23 mouse cellular contexts compared by ENCODE assay signal in the genomic region with DNA sequence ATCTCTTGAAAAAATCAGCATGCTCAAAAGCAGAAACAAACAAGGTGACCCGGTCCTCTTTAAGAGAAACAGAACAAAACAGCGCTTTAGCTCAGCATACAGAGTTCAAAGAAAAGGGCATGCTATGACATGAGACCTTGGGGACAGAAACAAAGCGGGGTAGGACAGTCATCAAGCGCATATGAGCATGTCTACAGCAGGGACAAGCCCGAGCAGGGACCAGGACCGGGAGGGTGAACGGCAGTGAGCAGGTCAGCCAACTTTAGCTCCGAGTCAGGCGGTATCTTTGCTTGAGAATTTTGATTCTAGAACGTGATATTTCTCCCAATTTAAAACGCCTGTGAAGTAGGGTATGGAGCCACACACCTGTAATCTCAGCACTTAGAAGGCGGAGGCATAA.
"Had no signal": no experiment of that assay in that cellular context is flagged by ENCODE, and none has a peak within 500 bp of the region (broad histone marks: within the 10 kb centered on the region; RNA-seq: fewer than 3 reads in every experiment).

No protein-coding gene starts in this region.

- H3K9ac ChIP-seq: limb, embryonic 13.5 days; liver, embryonic 12.5 days; liver, embryonic 15.5 days; lung, embryonic 15.5 days; midbrain, embryonic 13.5 days; stomach, embryonic 15.5 days had no signal

- H3K36me3 ChIP-seq: liver, embryonic 15.5 days; lung, embryonic 15.5 days; stomach, embryonic 15.5 days had no signal

- H3K27ac ChIP-seq: layer of hippocampus, adult 2 months; limb, embryonic 10.5 days; limb, embryonic 13.5 days; liver, embryonic 12.5 days; liver, embryonic 15.5 days; lung, embryonic 15.5 days; midbrain, embryonic 10.5 days; midbrain, embryonic 13.5 days; stomach, embryonic 15.5 days had no signal

- DNase-seq: kidney, postnatal 14 days; layer of hippocampus, adult 9-11 months; liver; lung, adult 18-20 months; lung, postnatal 10 days; lung, postnatal 36 days; right cerebral cortex, adult 18-20 months; right cerebral cortex, postnatal 25 days; spleen, adult 18-20 months; thymus, adult 2 months; thymus, postnatal 14 days had no signal

- ATAC-seq: intestine, embryonic 16.5 days; liver, embryonic 12.5 days; midbrain, embryonic 13.5 days; midbrain, embryonic 16.5 days had no signal

- H3K4me3 ChIP-seq: layer of hippocampus, adult 2 months; limb, embryonic 10.5 days; limb, embryonic 13.5 days; liver, embryonic 12.5 days; liver, embryonic 15.5 days; lung, embryonic 15.5 days; megakaryocyte, embryonic 14.5 days; midbrain, embryonic 10.5 days; midbrain, embryonic 13.5 days; stomach, embryonic 15.5 days had no signal

- H3K27me3 ChIP-seq: limb, embryonic 13.5 days; liver, embryonic 12.5 days; liver, embryonic 15.5 days; lung, embryonic 15.5 days; megakaryocyte, embryonic 14.5 days; midbrain, embryonic 13.5 days; stomach, embryonic 15.5 days had no signal

- H3K4me2 ChIP-seq: limb, embryonic 13.5 days; liver, embryonic 12.5 days; liver, embryonic 15.5 days; lung, embryonic 15.5 days; midbrain, embryonic 13.5 days; stomach, embryonic 15.5 days had no signal

- H3K9me3 ChIP-seq: limb, embryonic 10.5 days; limb, embryonic 13.5 days; liver, embryonic 12.5 days; liver, embryonic 15.5 days; lung, embryonic 15.5 days; megakaryocyte, embryonic 14.5 days; midbrain, embryonic 10.5 days; midbrain, embryonic 13.5 days; stomach, embryonic 15.5 days had no signal

- H3K4me1 ChIP-seq: liver, embryonic 12.5 days; liver, embryonic 15.5 days; lung, embryonic 15.5 days; midbrain, embryonic 10.5 days; midbrain, embryonic 13.5 days; stomach, embryonic 15.5 days had no signal
